Mouse (Mus musculus) midbrain, embryonic 13.5 days (tissue): ENCODE data around the gene Camk1d. TPM values are rescaled to one million over a fixed set of nuclear protein-coding genes. Genes with fewer than 3 reads are reported as not detected.
A peak's percentile ranks its signal among the peaks of the same experiment; 100 is the strongest.

ENCODE experiments used
- ATAC-seq: fragments of 200-750 bp; cut with Nextera tagmentation; 2 replicates; pipeline ENCODE4 v1.8.0; 2017; ENCODE audit warnings: mild to moderate bottlenecking, moderate TSS enrichment, moderate library complexity
- H3K27ac ChIP-seq: fragments of 300-500 bp; sonication (generic); 2 replicates; pipeline ENCODE4 v1.5.1; 2015; ENCODE audit warnings: inconsistent platforms, mild to moderate bottlenecking, moderate library complexity
- H3K27me3 ChIP-seq: fragments of 300-500 bp; sonication (generic); 2 replicates; pipeline ENCODE4 v1.6.1; 2015; ENCODE audit warnings: mild to moderate bottlenecking, inconsistent platforms
- H3K36me3 ChIP-seq: fragments of 300-500 bp; sonication (generic); 2 replicates; pipeline ENCODE4 v1.6.1; 2015; ENCODE audit warnings: mild to moderate bottlenecking, inconsistent platforms
- H3K4me1 ChIP-seq: fragments of 300-500 bp; sonication (generic); replicated peaks from 2 replicates; pipeline ENCODE4 v1.6.1; 2015; ENCODE audit warnings: inconsistent platforms
- H3K4me2 ChIP-seq: fragments of 300-500 bp; sonication (generic); replicated peaks from 2 replicates; pipeline ENCODE4 v1.6.1; 2015; ENCODE audit warnings: moderate library complexity, mild to moderate bottlenecking, inconsistent platforms
- H3K4me3 ChIP-seq: fragments of 300-500 bp; sonication (generic); replicated peaks from 2 replicates; pipeline ENCODE4 v1.5.1; 2015; ENCODE audit warnings: mild to moderate bottlenecking, inconsistent platforms
- H3K9ac ChIP-seq: fragments of 300-500 bp; sonication (generic); replicated peaks from 2 replicates; pipeline ENCODE4 v1.6.1; 2015; ENCODE audit warnings: mild to moderate bottlenecking, inconsistent platforms
- H3K9me3 ChIP-seq: fragments of 300-500 bp; sonication (generic); 2 replicates; pipeline ENCODE4 v1.6.1; 2016; ENCODE audit warnings: mild to moderate bottlenecking, inconsistent platforms
- WGBS: fragments of 180-500 bp; shearing (Covaris S2); methylation state at CpG from one replicate; pipeline ENCODE4 v1.1.7; 2015; 5-methylcytosine and 5-hydroxymethylcytosine counted together
- polyA plus RNA-seq: library from polyadenylated mRNA; unstranded; fragments of >200 nt; fragmentation: Nextera tagmentation; extraction: Ambion mirVana; gene quantifications from 2 replicates; pipeline ENCODE4 v1.2.1, GENCODE M21; 2015

The Camk1d gene
- polyA plus RNA-seq, 1 experiment from 2014 or later, result 3.9 TPM

- Histone ChIP-seq H3K9ac (no peak overlapping the region), H3K4me1 (no peaks in the 10 kb centered on the region), H3K27me3 (no peaks in the 10 kb centered on the region), H3K4me3 (no peak overlapping the region), H3K4me2 (no peak overlapping the region), H3K9me3 (no peaks in the 10 kb centered on the region), H3K27ac (no peak overlapping the region), H3K36me3 (no peaks in the 10 kb centered on the region)
- no peak for ATAC-seq
- WGBS, result 39% methylated on average over 2 of the region's 2 CpGs
Measured at GRCm38 (mm10) chr2:5533868-5534267, 180.4 kb downstream of the Camk1d start.

- Histone ChIP-seq H3K4me1 (no peaks in the 10 kb centered on the region), H3K9ac (no peak overlapping the region), H3K4me3 (no peak overlapping the region), H3K27ac (no peak overlapping the region), H3K27me3 (no peaks in the 10 kb centered on the region), H3K4me2 (no peak overlapping the region), H3K9me3 (no peaks in the 10 kb centered on the region), H3K36me3 (no peaks in the 10 kb centered on the region)
- 81% methylated on average over 2 of the region's 2 CpGs for WGBS
- ATAC-seq, result no peak
Measured at GRCm38 (mm10) chr2:5529992-5530391, 184.3 kb downstream of the Camk1d start.

DNA sequence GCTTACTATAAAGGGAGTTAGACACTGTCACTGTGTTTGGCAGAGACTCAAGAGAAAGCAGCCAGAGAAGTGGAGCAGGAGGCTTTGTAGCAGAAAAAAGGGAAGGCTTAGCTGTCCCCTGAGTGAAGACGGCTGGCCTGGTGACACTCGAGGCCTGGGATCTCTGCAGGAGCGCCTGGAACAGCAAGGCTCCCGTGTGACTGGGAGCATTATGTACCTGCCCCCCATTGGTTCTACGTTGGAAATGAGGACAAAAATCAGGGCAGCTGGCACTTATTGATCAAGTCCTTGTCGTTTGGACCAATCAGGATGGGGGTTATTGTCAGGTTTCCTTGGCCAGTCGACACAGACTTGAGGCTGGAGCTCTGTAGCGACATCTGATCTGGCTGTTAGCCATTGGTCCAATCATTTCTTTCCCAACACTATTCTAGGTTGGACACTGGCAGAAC is 195.1 kb downstream of the Camk1d start:
- Histone ChIP-seq H3K4me2 (no peak overlapping the region), H3K36me3 (no peaks in the 10 kb centered on the region), H3K27me3 (no peaks in the 10 kb centered on the region), H3K27ac (no peak overlapping the region), H3K4me3 (no peak overlapping the region), H3K9me3 (no peaks in the 10 kb centered on the region), H3K9ac (no peak overlapping the region), H3K4me1 (peaks cover 3% of the 10 kb centered on the region; the same call in 1 of the 2 replicates)
- ATAC-seq, result no peak
- 57% methylated on average over 8 of the region's 8 CpGs for WGBS

GRCm38 (mm10) chr2:5515106-5515505 is 199.2 kb downstream of the Camk1d start:
- Histone ChIP-seq H3K4me3 (no peak overlapping the region), H3K9ac (no peak overlapping the region), H3K4me2 (no peak overlapping the region), H3K9me3 (no peaks in the 10 kb centered on the region), H3K36me3 (no peaks in the 10 kb centered on the region), H3K27ac (no peak overlapping the region), H3K4me1 (peaks cover 6% of the 10 kb centered on the region; the same call in 1 of the 2 replicates), H3K27me3 (no peaks in the 10 kb centered on the region)
- ATAC-seq, result no peak
- 88% methylated on average over 2 of the region's 2 CpGs for WGBS

GRCm38 (mm10) chr2:5514095-5514494 is 200.2 kb downstream of the Camk1d start:
- no peak overlapping the region for H3K9ac ChIP-seq
- H3K4me2 ChIP-seq, result no peak overlapping the region
- H3K36me3 ChIP-seq, result no peaks in the 10 kb centered on the region
- no peak for ATAC-seq
- H3K27ac ChIP-seq, result no peak overlapping the region
- no peak overlapping the region for H3K4me3 ChIP-seq
- peaks cover 4% of the 10 kb centered on the region; the same call in 1 of the 2 replicates for H3K4me1 ChIP-seq
- H3K9me3 ChIP-seq, result no peaks in the 10 kb centered on the region
- 94% methylated on average over 5 of the region's 5 CpGs for WGBS
- H3K27me3 ChIP-seq, result no peaks in the 10 kb centered on the region

- Histone ChIP-seq H3K27me3 (no peaks in the 10 kb centered on the region), H3K9me3 (no peaks in the 10 kb centered on the region), H3K36me3 (no peaks in the 10 kb centered on the region), H3K9ac (no peak overlapping the region), H3K4me1 (0 out of 2 replicates have a peak, but pooled peaks cover 3% of the 10 kb centered on the region), H3K4me3 (no peak overlapping the region), H3K27ac (no peak overlapping the region), H3K4me2 (no peak overlapping the region)
- no peak for ATAC-seq
- 93% methylated on average over 2 of the region's 2 CpGs for WGBS
Measured at GRCm38 (mm10) chr2:5513621-5514020, 200.7 kb downstream of the Camk1d start.

DNA sequence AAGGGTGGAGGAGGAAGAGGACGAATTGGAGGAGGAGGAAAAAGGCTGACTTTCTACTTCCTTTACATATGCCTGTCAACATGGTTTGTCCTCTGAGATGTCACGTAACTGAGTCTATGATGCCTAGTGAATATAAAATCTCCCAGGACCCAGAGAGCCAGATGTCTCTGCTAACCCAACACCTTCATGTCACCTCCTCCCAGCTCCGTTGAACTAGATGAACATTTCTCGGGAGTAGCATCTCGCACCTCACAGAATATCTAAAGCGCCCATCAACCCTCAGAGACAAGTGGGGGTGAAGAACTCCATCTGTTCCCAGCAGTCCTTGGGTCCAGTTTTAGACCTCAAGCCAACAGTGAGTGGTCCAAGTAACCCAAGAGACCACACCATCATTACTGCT is 204.3 kb downstream of the Camk1d start:
- Histone ChIP-seq H3K27ac (no peak overlapping the region), H3K27me3 (no peaks in the 10 kb centered on the region), H3K4me1 (0 out of 2 replicates have a peak, but pooled peaks cover 3% of the 10 kb centered on the region), H3K36me3 (no peaks in the 10 kb centered on the region), H3K9me3 (0 out of 2 replicates have a peak, but pooled peaks cover 10% of the 10 kb centered on the region), H3K4me3 (no peak overlapping the region), H3K9ac (no peak overlapping the region), H3K4me2 (no peak overlapping the region)
- ATAC-seq, result no peak
- WGBS, result 90% methylated on average over 6 of the region's 6 CpGs

DNA sequence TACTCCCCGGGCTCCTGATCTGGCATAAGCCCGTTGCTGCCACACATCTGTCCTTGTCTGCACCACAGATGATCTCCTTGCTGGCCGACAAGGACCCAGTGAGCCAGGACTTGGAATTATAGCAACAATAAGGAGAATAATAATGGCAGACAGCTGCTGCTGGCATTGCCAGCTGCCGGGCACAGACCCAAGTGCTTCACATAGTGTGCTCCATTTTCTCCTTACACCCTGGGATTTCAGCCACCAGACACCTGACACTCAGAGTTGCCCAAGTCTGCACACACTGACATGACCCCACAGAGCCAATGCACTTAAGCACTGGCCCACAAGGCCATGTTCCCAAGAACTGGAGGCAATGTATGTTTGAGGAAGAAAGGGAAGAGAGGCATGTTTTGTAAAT is 214.7 kb downstream of the Camk1d start:
- 60% methylated on average over 4 of the region's 4 CpGs for WGBS
- Histone ChIP-seq H3K4me2 (no peak overlapping the region), H3K4me1 (no peaks in the 10 kb centered on the region), H3K9ac (no peak overlapping the region), H3K9me3 (no peaks in the 10 kb centered on the region), H3K27me3 (no peaks in the 10 kb centered on the region), H3K36me3 (no peaks in the 10 kb centered on the region), H3K27ac (no peak overlapping the region), H3K4me3 (no peak overlapping the region)
- ATAC-seq, result no peak

GRCm38 (mm10) chr2:5489916-5490315 is 224.4 kb downstream of the Camk1d start:
- no peak overlapping the region for H3K9ac ChIP-seq
- peak; percentile 60; the same call in 1 of the 2 replicates for ATAC-seq
- H3K27ac ChIP-seq, result no peak overlapping the region
- H3K4me1 ChIP-seq, result peaks cover 5% of the 10 kb centered on the region; the same call in 1 of the 2 replicates
- no peak overlapping the region for H3K4me2 ChIP-seq
- no peaks in the 10 kb centered on the region for H3K9me3 ChIP-seq
- H3K27me3 ChIP-seq, result no peaks in the 10 kb centered on the region
- no peaks in the 10 kb centered on the region for H3K36me3 ChIP-seq
- H3K4me3 ChIP-seq, result no peak overlapping the region
- 58% methylated on average over 5 of the region's 5 CpGs for WGBS

- Histone ChIP-seq H3K9me3 (no peaks in the 10 kb centered on the region), H3K27ac (no peak overlapping the region), H3K27me3 (no peaks in the 10 kb centered on the region), H3K36me3 (no peaks in the 10 kb centered on the region), H3K9ac (no peak overlapping the region), H3K4me2 (no peak overlapping the region), H3K4me3 (no peak overlapping the region), H3K4me1 (peaks cover 15% of the 10 kb centered on the region; the same call in 1 of the 2 replicates)
- WGBS, result 89% methylated on average over 3 of the region's 3 CpGs
- ATAC-seq, result no peak
Measured at GRCm38 (mm10) chr2:5487344-5487743, 227.0 kb downstream of the Camk1d start.

- H3K9me3 ChIP-seq, result no peaks in the 10 kb centered on the region
- no peak for ATAC-seq
- 91% methylated on average over 7 of the region's 7 CpGs for WGBS
- H3K27ac ChIP-seq, result no peak overlapping the region
- H3K4me2 ChIP-seq, result no peak overlapping the region
- H3K27me3 ChIP-seq, result no peaks in the 10 kb centered on the region
- no peak overlapping the region for H3K9ac ChIP-seq
- H3K4me1 ChIP-seq, result peaks cover 15% of the 10 kb centered on the region; the same call in 1 of the 2 replicates
- no peaks in the 10 kb centered on the region for H3K36me3 ChIP-seq
- H3K4me3 ChIP-seq, result no peak overlapping the region
Measured at GRCm38 (mm10) chr2:5486663-5487062, 227.7 kb downstream of the Camk1d start.

DNA sequence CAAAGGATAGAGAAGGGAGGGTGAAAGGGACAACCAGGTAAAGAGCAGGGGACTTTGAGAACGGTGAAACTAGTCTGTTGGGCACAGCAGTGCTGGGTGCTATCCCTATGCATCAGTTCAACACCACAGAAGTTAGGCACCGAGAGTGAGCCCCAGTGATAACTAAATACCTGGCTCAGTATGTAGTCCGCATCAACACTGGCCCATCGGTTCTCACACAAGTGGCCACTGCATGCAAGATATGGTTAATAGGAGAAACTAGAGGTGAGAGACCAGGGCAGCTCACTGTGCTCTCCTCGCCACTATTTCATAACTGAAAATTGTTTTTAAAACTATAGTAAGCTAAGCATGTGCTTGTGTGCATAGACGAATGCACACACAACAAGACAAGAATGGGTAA is 228.5 kb downstream of the Camk1d start:
- no peaks in the 10 kb centered on the region for H3K27me3 ChIP-seq
- H3K4me3 ChIP-seq, result no peak overlapping the region
- no peak overlapping the region for H3K27ac ChIP-seq
- H3K4me1 ChIP-seq, result peaks cover 15% of the 10 kb centered on the region; the same call in 1 of the 2 replicates
- H3K9ac ChIP-seq, result no peak overlapping the region
- H3K9me3 ChIP-seq, result no peaks in the 10 kb centered on the region
- ATAC-seq, result no peak
- no peak overlapping the region for H3K4me2 ChIP-seq
- 93% methylated on average over 6 of the region's 6 CpGs for WGBS
- no peaks in the 10 kb centered on the region for H3K36me3 ChIP-seq

DNA sequence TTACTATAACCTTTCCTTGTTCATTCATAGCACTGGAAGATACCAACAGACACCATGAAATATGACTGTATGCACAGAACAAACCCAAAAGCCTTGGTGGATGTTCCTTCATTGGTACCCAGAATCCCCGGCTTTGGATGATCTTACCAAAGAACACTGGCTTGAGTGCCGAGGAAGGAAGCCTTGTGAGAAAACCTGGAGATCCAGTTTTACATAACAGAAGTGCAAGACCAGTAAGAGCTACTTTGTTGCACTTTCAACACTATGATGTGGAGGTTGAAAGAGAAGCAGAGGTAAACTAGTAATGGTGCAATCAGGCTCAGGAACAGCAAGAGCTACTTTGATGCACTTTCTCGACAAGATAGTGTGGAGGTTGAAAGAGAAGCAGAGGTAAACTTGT is 234.4 kb downstream of the Camk1d start:
- Histone ChIP-seq H3K9ac (no peak overlapping the region), H3K9me3 (no peaks in the 10 kb centered on the region), H3K27ac (no peak overlapping the region), H3K4me2 (no peak overlapping the region), H3K36me3 (no peaks in the 10 kb centered on the region), H3K4me3 (no peak overlapping the region), H3K4me1 (peaks cover 11% of the 10 kb centered on the region; the same call in 1 of the 2 replicates), H3K27me3 (no peaks in the 10 kb centered on the region)
- WGBS, result 91% methylated on average over 3 of the region's 3 CpGs
- ATAC-seq, result no peak
